Mouse (Mus musculus) testis, adult 2 months (tissue): Measurements from ENCODE around the gene Cpm.
"Not testable (repeated sequence)": the region's sequence is repeated elsewhere in the genome, so short reads cannot be mapped to it uniquely, and the experiment has no call there.

Experiments
- CTCF ChIP-seq: fragments of 200-500 bp; IDR thresholded peaks from 2 replicates; pipeline ENCODE4 v1.5.1; 2012; ENCODE audit warnings: low read depth, mild to moderate bottlenecking, inconsistent platforms, low read length, moderate library complexity; ENCODE audit not compliant: control insufficient read depth, insufficient read depth, insufficient replicate concordance
- POLR2A ChIP-seq: fragments of 200-500 bp; IDR thresholded peaks from 2 replicates; pipeline ENCODE4 v1.6.1; 2012; ENCODE audit warnings: low read depth, mild to moderate bottlenecking, inconsistent platforms, low read length, moderate library complexity; ENCODE audit not compliant: control insufficient read depth

- not testable (repeated sequence) for TF ChIP-seq CTCF, POLR2A
Measured at GRCm38 (mm10) chr10:117597371-117598265, 31.7 kb upstream of the Cpm start.
